Mouse (Mus musculus) urinary bladder, adult 2 months (tissue): ENCODE results near the gene Gm7257. TPM values are rescaled to one million over a fixed set of nuclear protein-coding genes. Genes with fewer than 3 reads are reported as not detected.

Source experiments
- DNase-seq: peaks from one replicate; pipeline ENCODE4 v3.0.0; 2022; ENCODE audit warnings: low spot score
- polyA plus RNA-seq: library from polyadenylated mRNA; depleted of rRNA; stranded (reverse); fragments of >200 nt; gene quantifications from 2 replicates; pipeline ENCODE4 v1.2.3, GENCODE M21; 2012; rRNA removed

Gene Gm7257
- polyA plus RNA-seq = not detected in 2 replicates

- DNase-seq = no peak
These were observed at the start of gene Gm7257 for GRCm38 (mm10) chr9:36431584-36431983. Gm7257 (plus strand) TSS chr9:36431884.

- no peak for DNase-seq
These were observed 28.7 kb upstream of the Gm7257 start for GRCm38 (mm10) chr9:36402991-36403390.

GRCm38 (mm10) chr9:36435051-36435764, 3.5 kb downstream of the Gm7257 start:
- DNase-seq = no peak

- DNase-seq = no peak
These were observed 43.7 kb downstream of the Gm7257 start, which contains the start of gene Gm9513 for GRCm38 (mm10) chr9:36475338-36475737. Gm9513 (plus strand) TSS chr9:36475638.

Other genes with a start within 250 kb of the Gm7257 start
- gene Gm9513, start 43.8 kb downstream of the Gm7257 start, polyA plus RNA-seq = not detected in 2 replicates
- not detected in 2 replicates for gene Gm5615, start 110.1 kb downstream of the Gm7257 start, polyA plus RNA-seq
- not detected in 2 replicates for gene Gm17689, start 150.8 kb downstream of the Gm7257 start, polyA plus RNA-seq
- gene A630095E13Rik, start 211.5 kb downstream of the Gm7257 start, polyA plus RNA-seq = 0.06 and 0.07 TPM in 2 replicates